Comparison of ENCODE assay signal across 12 mouse cellular contexts in genomic region chr8:41988216-41988615, GRCm38 (mm10).
"Had no signal": no experiment of that assay in that cellular context is flagged by ENCODE, and none has a peak within 500 bp of the region (broad histone marks: within the 10 kb centered on the region; RNA-seq: fewer than 3 reads in every experiment).

No protein-coding gene starts in this region.

- H3K4me1 ChIP-seq: megakaryocyte, embryonic 14.5 days; midbrain, embryonic 15.5 days; neural tube, embryonic 12.5 days had no signal

- H3K27me3 ChIP-seq: megakaryocyte, embryonic 14.5 days; midbrain, embryonic 15.5 days; neural tube, embryonic 12.5 days had no signal

- H3K36me3 ChIP-seq: midbrain, embryonic 15.5 days; neural tube, embryonic 12.5 days had no signal

- ATAC-seq: hindbrain, postnatal 0 days; midbrain, embryonic 15.5 days had no signal

- H3K4me3 ChIP-seq: megakaryocyte, embryonic 14.5 days; midbrain, embryonic 15.5 days; neural tube, embryonic 12.5 days had no signal

- H3K9ac ChIP-seq: lung, embryonic 14.5 days; midbrain, embryonic 15.5 days; neural tube, embryonic 12.5 days had no signal

- H3K4me2 ChIP-seq: liver, embryonic 11.5 days; lung, embryonic 14.5 days; midbrain, embryonic 11.5 days; midbrain, embryonic 15.5 days; neural tube, embryonic 12.5 days had no signal

- H3K9me3 ChIP-seq: midbrain, embryonic 15.5 days; neural tube, embryonic 12.5 days had no signal

- H3K27ac ChIP-seq: hindbrain, postnatal 0 days; macrophage; midbrain, embryonic 15.5 days; neural tube, embryonic 12.5 days; stomach, postnatal 0 days had no signal

- DNase-seq: kidney, adult 9 months; left cerebral cortex, postnatal 4 days; lung, embryonic 14.5 days; lung, postnatal 14 days had no signal
